Mouse (Mus musculus): ENCODE data around the gene Ube2dnl1. TPM values are rescaled to one million over a fixed set of nuclear protein-coding genes. Genes with fewer than 3 reads are reported as not detected.

The Ube2dnl1 gene
- polyA plus RNA-seq (2015; fragmentation: Nextera tagmentation; extraction: Ambion mirVana) = not detected in 2 replicates

DNA sequence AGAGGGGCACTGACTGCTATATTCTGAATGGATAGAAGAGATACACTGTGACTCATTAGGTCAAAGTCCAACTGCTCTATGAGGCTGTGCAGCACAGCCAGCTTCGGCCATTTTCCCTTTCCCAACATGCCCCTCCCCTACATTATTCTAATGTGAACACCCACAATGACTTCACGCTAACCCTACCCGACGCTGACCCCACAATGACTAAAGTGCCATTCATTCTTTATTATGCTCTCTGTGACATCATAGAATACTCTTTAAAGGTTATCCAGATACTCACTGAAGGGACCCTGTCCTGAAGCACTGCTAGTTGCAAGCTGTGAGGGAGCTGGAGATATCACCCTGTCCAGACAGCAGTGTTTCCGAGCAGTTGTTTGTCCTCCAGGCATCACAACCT is at the start of gene Ube2dnl1:
Gene Ube2dnl1, plus strand, starts transcription at position 301 of the 400 bp plus-strand sequence.
- no peaks in the 10 kb centered on the region for H3K9me3 ChIP-seq (ENCODE audit: low read length)
- TF ChIP-seq CTCF (IDR thresholded peaks at IDR 0.05; ENCODE audit: low read depth) (no peak), EP300 (IDR thresholded peaks at IDR 0.05; ENCODE audit: low read depth) (no peak)
- H3K9ac ChIP-seq (replicated peaks) = no peak within 1 kb of the TSS
- H3K4me2 ChIP-seq (ENCODE audit: low read depth, low read length) = no peak within 1 kb of the TSS
- H3K27ac ChIP-seq (ENCODE audit: low read depth) = no peak within 1 kb of the TSS
- DNase-seq = no peak
- H3K4me1 ChIP-seq (ENCODE audit: insufficient read depth) = no peaks in the 10 kb centered on the region
- H3K27me3 ChIP-seq (ENCODE audit: insufficient read depth, low read length) = no peaks in the 10 kb centered on the region
- no peak for ATAC-seq
- no peak within 1 kb of the TSS for H3K4me3 ChIP-seq (ENCODE audit: low read depth, low read length)
- WGBS (ENCODE audit: insufficient replicate concordance) = 73% methylated on average over 5 of the region's 5 CpGs
- no peaks in the 10 kb centered on the region for H3K36me3 ChIP-seq (replicated peaks; ENCODE audit: insufficient read depth, low read length)

DNA sequence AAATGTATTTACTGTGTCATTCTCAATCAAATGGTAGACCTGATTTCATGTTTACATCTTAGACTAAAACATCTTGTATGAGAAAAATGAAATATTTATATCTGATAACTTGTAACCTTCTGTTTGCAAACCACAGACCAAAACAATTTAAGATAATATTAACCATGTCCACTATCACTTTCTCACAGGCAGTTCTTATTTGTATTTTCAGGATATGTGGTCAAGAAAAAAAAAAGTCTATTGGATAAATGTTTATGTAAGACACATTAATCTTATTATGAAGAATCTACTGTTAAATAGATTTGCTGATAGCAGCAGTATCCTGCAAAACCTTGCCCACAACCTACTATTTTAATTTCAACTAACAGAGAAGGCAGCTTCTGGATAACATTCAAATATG is 9.3 kb upstream of the Ube2dnl1 start:
- no peak for ATAC-seq
- no peaks in the 10 kb centered on the region for H3K36me3 ChIP-seq (replicated peaks; ENCODE audit: insufficient read depth, low read length)

DNA sequence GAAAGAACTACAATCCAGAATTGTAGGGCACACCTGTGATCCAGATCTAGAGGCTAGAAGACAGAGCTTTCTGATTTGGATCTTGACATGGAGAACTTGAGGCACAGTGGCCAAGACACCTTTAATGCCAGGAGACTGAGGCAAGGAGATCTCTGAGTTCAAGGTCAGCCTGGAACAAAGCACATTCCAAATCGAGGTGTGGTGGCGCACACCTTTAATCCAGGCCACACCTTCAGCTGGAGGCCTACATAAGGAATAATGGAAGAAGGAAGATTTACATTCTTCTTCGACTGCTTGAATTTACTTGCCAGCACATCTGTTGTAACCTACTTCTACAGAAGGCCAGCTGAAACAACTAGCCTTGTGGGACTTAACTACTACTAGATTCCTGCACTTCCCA is 7.3 kb upstream of the Ube2dnl1 start:
- DNase-seq (no peak), ATAC-seq (no peak)
- no peak for TF ChIP-seq CTCF (IDR thresholded peaks at IDR 0.05; ENCODE audit: low read depth)
- TF ChIP-seq EP300 (IDR thresholded peaks at IDR 0.05; ENCODE audit: low read depth) = no peak
- Histone ChIP-seq H3K9ac (replicated peaks) (no peak overlapping the region), H3K4me2 (ENCODE audit: low read depth, low read length) (no peak overlapping the region), H3K4me1 (ENCODE audit: insufficient read depth) (no peaks in the 10 kb centered on the region), H3K4me3 (ENCODE audit: low read depth, low read length) (no peak overlapping the region), H3K27me3 (ENCODE audit: insufficient read depth, low read length) (no peaks in the 10 kb centered on the region), H3K27ac (ENCODE audit: low read depth) (no peak overlapping the region), H3K36me3 (replicated peaks; ENCODE audit: insufficient read depth, low read length) (no peaks in the 10 kb centered on the region), H3K9me3 (ENCODE audit: low read length) (no peaks in the 10 kb centered on the region)
- 78% methylated on average over 3 of the region's 3 CpGs for WGBS (ENCODE audit: insufficient replicate concordance)

More for the DNA sequence above, 9.3 kb upstream of the Ube2dnl1 start:
- no peak for DNase-seq
- Histone ChIP-seq H3K27ac (ENCODE audit: low read depth) (no peak overlapping the region), H3K9me3 (ENCODE audit: low read length) (no peaks in the 10 kb centered on the region), H3K4me2 (ENCODE audit: low read depth, low read length) (no peak overlapping the region), H3K27me3 (ENCODE audit: insufficient read depth, low read length) (no peaks in the 10 kb centered on the region), H3K4me1 (ENCODE audit: insufficient read depth) (no peaks in the 10 kb centered on the region), H3K9ac (replicated peaks) (no peak overlapping the region), H3K4me3 (ENCODE audit: low read depth, low read length) (no peak overlapping the region)
- TF ChIP-seq EP300 (IDR thresholded peaks at IDR 0.05; ENCODE audit: low read depth) (no peak), CTCF (IDR thresholded peaks at IDR 0.05; ENCODE audit: low read depth) (no peak)

DNA sequence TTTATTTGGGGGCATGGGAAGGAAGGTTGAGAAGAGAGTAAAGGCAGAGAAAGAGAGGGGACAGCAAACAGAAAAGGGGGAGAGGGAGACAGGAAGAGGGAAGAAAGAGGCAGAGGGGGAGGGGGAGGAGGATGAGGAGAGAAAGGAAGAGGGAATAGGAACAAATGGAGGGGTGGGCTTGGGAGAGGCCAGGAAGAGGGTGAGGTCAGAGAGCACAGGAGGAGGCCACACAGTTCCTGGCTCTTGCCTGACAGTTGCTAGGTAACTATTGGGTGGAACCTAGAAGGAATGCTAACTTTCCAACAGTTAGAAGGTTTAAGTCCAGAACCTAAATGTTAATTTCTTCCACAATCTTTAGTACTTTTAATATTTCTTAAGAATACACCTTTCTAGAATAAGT is 1.4 kb upstream of the Ube2dnl1 start:
- Histone ChIP-seq H3K36me3 (replicated peaks; ENCODE audit: insufficient read depth, low read length) (no peaks in the 10 kb centered on the region), H3K27ac (ENCODE audit: low read depth) (no peak overlapping the region), H3K9me3 (ENCODE audit: low read length) (no peaks in the 10 kb centered on the region), H3K4me3 (ENCODE audit: low read depth, low read length) (no peak overlapping the region), H3K27me3 (ENCODE audit: insufficient read depth, low read length) (no peaks in the 10 kb centered on the region), H3K4me2 (ENCODE audit: low read depth, low read length) (no peak overlapping the region), H3K4me1 (ENCODE audit: insufficient read depth) (no peaks in the 10 kb centered on the region), H3K9ac (replicated peaks) (no peak overlapping the region)
- TF ChIP-seq EP300 (IDR thresholded peaks at IDR 0.05; ENCODE audit: low read depth) (no peak), CTCF (IDR thresholded peaks at IDR 0.05; ENCODE audit: low read depth) (no peak)
- no peak for DNase-seq
- ATAC-seq = no peak

DNA sequence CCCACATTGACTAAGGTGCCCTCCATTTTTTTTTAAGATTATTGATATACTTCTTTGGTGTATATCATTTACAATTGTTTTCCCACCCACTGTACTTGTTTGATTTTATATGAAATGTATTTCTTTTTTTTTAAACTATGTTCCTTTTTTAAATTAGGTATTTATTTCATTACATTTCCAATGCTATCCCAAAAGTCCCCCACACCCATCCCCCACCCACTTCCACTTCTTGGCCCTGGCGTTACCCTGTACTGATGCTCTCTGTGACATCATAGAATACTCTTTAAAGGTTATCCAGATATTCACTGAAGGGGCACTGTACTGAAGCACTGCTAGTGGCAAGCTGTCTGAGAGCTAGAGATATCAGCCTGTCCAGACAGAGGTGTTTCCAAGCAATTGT is 2.5 kb downstream of the Ube2dnl1 start, which contains the start of gene Ube2dnl2:
Gene Ube2dnl2, plus strand, starts transcription at position 301 of the 400 bp plus-strand sequence.
- ATAC-seq (no peak), DNase-seq (no peak)
- no peak for TF ChIP-seq CTCF (IDR thresholded peaks at IDR 0.05; ENCODE audit: low read depth)
- TF ChIP-seq EP300 (IDR thresholded peaks at IDR 0.05; ENCODE audit: low read depth) = no peak
- H3K9ac ChIP-seq (replicated peaks) = no peak within 1 kb of the TSS
- no peaks in the 10 kb centered on the region for H3K27me3 ChIP-seq (ENCODE audit: insufficient read depth, low read length)
- H3K9me3 ChIP-seq (ENCODE audit: low read length) = no peaks in the 10 kb centered on the region
- H3K4me1 ChIP-seq (ENCODE audit: insufficient read depth) = no peaks in the 10 kb centered on the region
- no peak within 1 kb of the TSS for H3K4me2 ChIP-seq (ENCODE audit: low read depth, low read length)
- WGBS (ENCODE audit: insufficient replicate concordance) = 54% methylated on average over 1 of the region's 1 CpGs
- no peak within 1 kb of the TSS for H3K27ac ChIP-seq (ENCODE audit: low read depth)
- H3K36me3 ChIP-seq (replicated peaks; ENCODE audit: insufficient read depth, low read length) = no peaks in the 10 kb centered on the region
- no peak within 1 kb of the TSS for H3K4me3 ChIP-seq (ENCODE audit: low read depth, low read length)

DNA sequence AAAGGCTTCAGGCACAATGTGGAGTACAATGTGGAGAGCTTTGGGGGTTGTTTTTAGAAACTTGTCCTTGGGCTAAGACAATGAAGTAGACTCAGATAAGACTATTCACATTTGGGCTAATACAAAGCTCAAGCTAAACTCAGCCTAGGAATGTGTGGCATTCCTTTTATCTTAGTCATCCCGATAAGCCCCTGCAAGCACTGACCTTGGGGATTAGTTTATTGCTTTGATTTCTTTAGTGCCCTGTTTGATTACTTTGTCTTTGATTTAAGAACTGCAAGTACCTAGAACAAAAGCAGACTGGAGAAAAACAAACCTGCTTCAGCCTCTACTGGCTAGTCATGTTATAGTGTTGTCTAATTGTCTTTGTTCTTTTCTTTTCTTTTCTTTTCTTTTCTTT is 50.3 kb downstream of the Ube2dnl1 start:
- Histone ChIP-seq H3K27me3 (ENCODE audit: insufficient read depth, low read length) (no peaks in the 10 kb centered on the region), H3K36me3 (replicated peaks; ENCODE audit: insufficient read depth, low read length) (no peaks in the 10 kb centered on the region), H3K27ac (ENCODE audit: low read depth) (no peak overlapping the region), H3K9me3 (ENCODE audit: low read length) (no peaks in the 10 kb centered on the region), H3K4me1 (ENCODE audit: insufficient read depth) (no peaks in the 10 kb centered on the region), H3K4me3 (ENCODE audit: low read depth, low read length) (no peak overlapping the region), H3K4me2 (ENCODE audit: low read depth, low read length) (no peak overlapping the region), H3K9ac (replicated peaks) (no peak overlapping the region)
- no peak for ATAC-seq
- no peak for DNase-seq
- TF ChIP-seq CTCF (IDR thresholded peaks at IDR 0.05; ENCODE audit: low read depth) (no peak), EP300 (IDR thresholded peaks at IDR 0.05; ENCODE audit: low read depth) (no peak)
- WGBS (ENCODE audit: insufficient replicate concordance) = 29% methylated on average over 1 of the region's 1 CpGs

Other genes with a start within 250 kb of the Ube2dnl1 start
- gene Ube2dnl2, start 2.6 kb downstream of the Ube2dnl1 start, polyA plus RNA-seq (2015; fragmentation: Nextera tagmentation; extraction: Ambion mirVana) = not detected in 2 replicates